Mouse (Mus musculus) midbrain, postnatal 0 days (tissue): ENCODE data around the gene Wwox. TPM values are rescaled to one million over a fixed set of nuclear protein-coding genes. Genes with fewer than 3 reads are reported as not detected.

Experiments
- ATAC-seq: fragments of 200-750 bp; cut with Nextera tagmentation; 2 replicates; pipeline ENCODE4 v1.8.0; 2017; ENCODE audit warnings: moderate number of reproducible peaks, mild to moderate bottlenecking, moderate TSS enrichment, moderate library complexity; ENCODE audit not compliant: low FRiP score
- DNase-seq: peaks from one replicate; pipeline ENCODE4 v3.0.0-alpha.2; 2015; ENCODE audit warnings: low spot score
- H3K27ac ChIP-seq: fragments of 300-500 bp; sonication (generic); 2 replicates; pipeline ENCODE4 v1.5.1; 2014; ENCODE audit warnings: low read depth, mild to moderate bottlenecking, low read length, mixed read lengths
- H3K27me3 ChIP-seq: fragments of 300-500 bp; sonication (generic); 2 replicates; pipeline ENCODE4 v1.6.1; 2014; ENCODE audit warnings: low read length, control low read depth, mixed read lengths; ENCODE audit not compliant: insufficient read depth
- H3K36me3 ChIP-seq: fragments of 300-500 bp; sonication (generic); 2 replicates; pipeline ENCODE4 v1.6.1; 2014; ENCODE audit warnings: low read length, control low read depth, mixed read lengths; ENCODE audit not compliant: insufficient read depth
- H3K4me1 ChIP-seq: fragments of 300-500 bp; sonication (generic); 2 replicates; pipeline ENCODE4 v1.6.1; 2014; ENCODE audit warnings: mild to moderate bottlenecking, control low read depth, antibody characterized with exemption, low read length, mixed read lengths; ENCODE audit not compliant: insufficient read depth
- H3K4me2 ChIP-seq: fragments of 300-500 bp; sonication (generic); 2 replicates; pipeline ENCODE4 v1.6.1; 2014; ENCODE audit warnings: low read depth, mild to moderate bottlenecking, low read length, mixed read lengths; ENCODE audit not compliant: poor library complexity, severe bottlenecking
- H3K4me3 ChIP-seq: fragments of 300-500 bp; sonication (generic); 2 replicates; pipeline ENCODE4 v1.5.1; 2014; ENCODE audit warnings: low read depth, mild to moderate bottlenecking, low read length, moderate library complexity
- H3K9ac ChIP-seq: fragments of 300-500 bp; sonication (generic); replicated peaks from 2 replicates; pipeline ENCODE4 v1.6.1; 2014; ENCODE audit warnings: mild to moderate bottlenecking, low read length, moderate library complexity, mixed read lengths; ENCODE audit not compliant: poor library complexity, severe bottlenecking
- H3K9me3 ChIP-seq: fragments of 300-500 bp; sonication (generic); 2 replicates; pipeline ENCODE4 v1.6.1; 2016; ENCODE audit warnings: low read length, control low read depth
- CTCF ChIP-seq: IDR thresholded peaks from 2 replicates; pipeline ENCODE4 v1.5.1; 2016; ENCODE audit warnings: antibody characterized with exemption, mild to moderate bottlenecking
- WGBS: fragments of 180-500 bp; shearing (Covaris S2); extraction: QIAGEN DNeasy Blood & Tissue Kit; methylation state at CpG from one replicate; pipeline ENCODE4 v1.1.7; 2014; 5-methylcytosine and 5-hydroxymethylcytosine counted together
- polyA plus RNA-seq: library from polyadenylated mRNA; unstranded; fragments of >200 nt; fragmentation: Nextera tagmentation; extraction: Ambion mirVana; gene quantifications from 2 replicates; pipeline ENCODE4 v1.2.1, GENCODE M21; 2015
- total RNA-seq: library from RNA; depleted of rRNA; stranded (reverse); fragments of >200 nt; gene quantifications from 2 replicates; pipeline ENCODE4 v1.2.3, GENCODE M21; 2014

The Wwox gene
- total and polyA plus RNA-seq, 2 experiments from 2014 or later: 15.4 to 17.2 TPM

DNA sequence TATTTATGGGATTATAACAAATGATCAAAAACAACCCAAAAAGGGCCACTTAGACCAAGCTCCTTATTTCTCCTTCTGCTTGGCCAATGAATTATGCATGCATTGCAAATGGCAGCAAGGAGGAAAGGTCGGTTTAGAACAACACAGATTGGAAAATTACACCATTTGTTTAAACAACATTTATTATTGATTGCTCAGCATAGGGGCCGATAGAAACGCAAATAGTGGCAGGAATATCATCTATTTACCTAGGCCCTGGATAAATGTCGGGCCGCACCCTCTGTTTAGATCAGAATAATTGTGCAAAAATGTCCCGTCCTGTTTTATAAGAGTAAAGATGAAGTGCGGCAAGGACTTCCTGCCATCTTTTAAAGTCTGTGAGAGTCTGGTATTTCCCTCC is 123.9 kb downstream of the Wwox start:
- Histone ChIP-seq H3K4me3 (no peak overlapping the region), H3K9ac (no peak overlapping the region), H3K9me3 (no peaks in the 10 kb centered on the region), H3K27ac (no peak overlapping the region), H3K4me2 (no peak overlapping the region), H3K36me3 (no peaks in the 10 kb centered on the region), H3K4me1 (no peaks in the 10 kb centered on the region), H3K27me3 (no peaks in the 10 kb centered on the region)
- no peak for TF ChIP-seq CTCF
- 90% methylated on average over 7 of the region's 7 CpGs for WGBS
- ATAC-seq (no peak), DNase-seq (no peak)

DNA sequence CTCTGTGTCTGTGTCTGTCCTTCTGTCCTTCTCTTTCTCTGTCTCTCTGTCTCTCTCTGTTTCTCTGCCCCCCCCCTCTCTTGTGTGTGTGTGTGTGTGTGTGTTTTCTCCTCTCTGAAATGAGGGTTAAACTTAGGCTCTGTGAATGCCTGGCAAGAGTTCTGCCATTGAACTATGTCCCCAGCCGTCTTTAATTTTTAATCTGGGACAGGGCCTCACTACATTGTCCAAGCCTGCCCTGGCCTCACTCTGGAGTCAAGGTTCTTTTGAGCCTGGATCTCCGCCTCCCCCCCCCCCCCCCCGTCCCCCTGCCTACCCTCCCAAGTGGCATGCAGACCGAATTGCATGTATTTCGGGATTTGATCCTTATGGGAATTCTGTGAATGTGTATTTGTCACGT is 124.6 kb downstream of the Wwox start:
- ATAC-seq (no peak), DNase-seq (no peak)
- Histone ChIP-seq H3K9ac (no peak overlapping the region), H3K4me3 (no peak overlapping the region), H3K27ac (no peak overlapping the region), H3K4me1 (no peaks in the 10 kb centered on the region), H3K9me3 (no peaks in the 10 kb centered on the region), H3K36me3 (no peaks in the 10 kb centered on the region), H3K4me2 (no peak overlapping the region), H3K27me3 (no peaks in the 10 kb centered on the region)
- no peak for TF ChIP-seq CTCF
- WGBS: 41% methylated on average over 4 of the region's 6 CpGs

DNA sequence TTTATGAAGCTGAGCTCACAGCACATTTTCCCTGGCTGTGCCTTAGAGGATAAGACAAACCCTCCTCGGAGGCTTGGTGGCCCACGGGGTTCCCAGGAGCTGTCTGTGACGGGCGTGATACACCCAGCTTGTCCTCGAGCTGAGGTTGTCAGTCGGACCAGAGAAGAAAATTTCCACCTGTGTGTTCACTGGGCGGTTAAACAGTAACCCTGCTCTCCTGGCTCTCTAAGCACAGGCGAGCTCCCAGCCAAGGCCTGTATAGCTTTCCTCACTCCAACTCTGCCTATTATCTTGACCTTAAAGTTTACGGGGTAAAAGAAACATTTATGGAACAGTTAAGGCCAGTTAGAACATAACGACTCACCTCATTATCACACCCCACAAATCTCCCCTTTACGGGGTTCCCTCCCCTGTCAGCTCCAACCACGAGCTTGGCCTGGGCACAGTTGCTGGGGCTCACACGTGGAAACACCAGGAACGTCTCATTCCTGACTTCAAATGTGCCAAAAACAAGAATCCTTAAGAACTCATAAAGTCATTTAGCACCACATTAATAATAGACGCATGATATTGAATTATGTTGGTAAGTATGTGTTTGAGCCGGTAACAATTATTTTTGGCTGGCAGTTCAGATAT is 129.2 kb downstream of the Wwox start:
- DNase-seq: no peak
- H3K4me3 ChIP-seq: no peak overlapping the region
- no peaks in the 10 kb centered on the region for H3K9me3 ChIP-seq
- no peak for ATAC-seq
- no peak for TF ChIP-seq CTCF
- no peak overlapping the region for H3K4me2 ChIP-seq
- H3K36me3 ChIP-seq: no peaks in the 10 kb centered on the region
- no peak overlapping the region for H3K9ac ChIP-seq
- 95% methylated on average over 16 of the region's 16 CpGs for WGBS
- no peaks in the 10 kb centered on the region for H3K27me3 ChIP-seq
- H3K4me1 ChIP-seq: no peaks in the 10 kb centered on the region
- H3K27ac ChIP-seq: no peak overlapping the region

DNA sequence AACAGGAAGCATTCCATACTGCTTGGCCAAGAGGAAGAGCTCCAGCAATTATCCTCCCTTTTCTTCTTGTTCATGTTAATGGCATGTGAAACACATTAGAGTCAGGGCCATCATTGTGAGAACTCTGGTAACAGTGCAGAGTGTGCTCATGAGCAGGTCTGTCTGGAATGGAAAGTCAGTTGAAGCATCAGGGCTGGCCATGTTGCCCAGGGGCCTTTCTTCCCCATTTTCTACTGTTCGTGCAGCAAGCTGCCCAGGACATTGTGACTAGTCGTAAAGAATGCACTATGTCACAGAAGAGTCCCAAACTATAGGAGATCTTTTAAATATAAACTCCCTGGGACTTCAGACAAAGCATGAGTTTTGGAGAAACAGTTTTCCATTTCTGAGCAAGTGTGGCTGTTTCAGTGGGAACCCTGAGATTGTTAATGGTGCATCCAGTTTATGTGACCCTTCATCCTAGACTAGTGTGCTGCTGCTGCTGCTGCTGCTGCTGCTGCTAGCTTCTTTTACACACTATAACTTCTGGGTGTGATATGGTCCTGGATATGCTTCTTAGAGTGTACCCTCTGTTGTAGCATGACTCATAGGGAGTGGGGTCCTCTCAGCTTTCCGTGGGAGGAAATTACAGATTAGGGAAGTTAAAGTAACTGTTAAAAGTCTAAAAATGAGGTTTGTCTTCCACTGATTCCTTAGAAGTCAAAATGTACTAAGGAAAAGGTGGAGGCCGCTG is 133.7 kb downstream of the Wwox start:
- TF ChIP-seq CTCF: no peak
- H3K27me3 ChIP-seq: no peaks in the 10 kb centered on the region
- no peak overlapping the region for H3K9ac ChIP-seq
- H3K9me3 ChIP-seq: no peaks in the 10 kb centered on the region
- no peak overlapping the region for H3K27ac ChIP-seq
- H3K4me2 ChIP-seq: no peak overlapping the region
- H3K4me1 ChIP-seq: no peaks in the 10 kb centered on the region
- ATAC-seq (no peak), DNase-seq (no peak)
- 86% methylated on average over 4 of the region's 4 CpGs for WGBS
- H3K4me3 ChIP-seq: no peak overlapping the region
- H3K36me3 ChIP-seq: no peaks in the 10 kb centered on the region

DNA sequence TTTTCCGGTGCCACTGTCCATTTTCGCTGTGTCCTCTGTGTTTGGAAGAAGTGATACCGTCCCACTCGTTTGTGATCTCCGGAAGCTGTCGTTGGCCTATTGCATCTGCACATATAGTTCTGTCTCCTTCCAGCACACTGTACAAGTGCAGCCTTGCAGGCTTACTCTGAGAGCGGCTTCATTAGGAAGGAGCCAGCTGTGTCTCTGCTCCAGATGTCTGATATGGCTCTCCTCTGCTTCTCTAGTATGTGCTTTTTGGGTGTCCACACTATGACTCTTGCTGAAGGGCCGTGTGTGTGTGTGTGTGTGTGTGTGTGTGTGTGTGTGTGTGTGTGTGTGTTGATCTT is 134.3 kb downstream of the Wwox start:
- DNase-seq (no peak), ATAC-seq (no peak)
- Histone ChIP-seq H3K9ac (no peak overlapping the region), H3K9me3 (no peaks in the 10 kb centered on the region), H3K27me3 (no peaks in the 10 kb centered on the region), H3K27ac (no peak overlapping the region), H3K36me3 (no peaks in the 10 kb centered on the region), H3K4me1 (no peaks in the 10 kb centered on the region), H3K4me3 (no peak overlapping the region), H3K4me2 (no peak overlapping the region)
- 90% methylated on average over 8 of the region's 8 CpGs for WGBS
- TF ChIP-seq CTCF: no peak

DNA sequence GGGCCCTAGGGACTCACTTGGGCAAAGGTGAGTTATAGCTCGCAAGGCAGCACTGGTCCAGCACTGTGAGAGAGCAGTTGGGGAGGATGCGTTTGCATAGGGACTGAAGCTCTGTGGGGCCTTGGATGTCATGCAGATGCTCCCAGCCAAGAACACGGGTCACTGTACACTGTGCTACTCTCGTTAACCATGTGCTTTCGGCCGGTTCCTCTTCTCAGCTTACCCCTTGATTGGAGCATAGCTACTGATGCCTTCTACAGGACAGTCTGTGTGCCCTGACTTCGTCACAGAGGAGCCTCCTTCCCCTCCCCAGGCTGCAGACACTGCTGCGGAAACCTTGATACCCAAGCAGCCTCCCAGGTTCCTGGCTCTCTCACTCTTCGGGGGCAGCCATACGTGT is 139.8 kb downstream of the Wwox start:
- 82% methylated on average over 10 of the region's 10 CpGs for WGBS
- TF ChIP-seq CTCF: no peak
- H3K27ac ChIP-seq: no peak overlapping the region

More for the DNA sequence above, 139.8 kb downstream of the Wwox start:
- Histone ChIP-seq H3K9me3 (no peaks in the 10 kb centered on the region), H3K4me2 (no peak overlapping the region), H3K4me1 (no peaks in the 10 kb centered on the region), H3K4me3 (no peak overlapping the region), H3K9ac (no peak overlapping the region), H3K27me3 (no peaks in the 10 kb centered on the region), H3K36me3 (no peaks in the 10 kb centered on the region)
- ATAC-seq (no peak), DNase-seq (no peak)
